Mouse (Mus musculus) heart, adult 18-20 months (tissue): ENCODE data around the gene Pygm. TPM values are rescaled to one million over a fixed set of nuclear protein-coding genes. Genes with fewer than 3 reads are reported as not detected.

Source experiments
- DNase-seq, 2 experiments: peaks; one replicate each; pipeline ENCODE4 v3.0.0; 2021 to 2022; ENCODE audit warnings: mixed read lengths in 1 of 2
- total RNA-seq, 2 experiments: library from RNA; stranded (reverse); gene quantifications; 2 replicates each; pipeline ENCODE4 v1.2.3; 2021

The Pygm gene
- total RNA-seq, 2 experiments from 2014 or later: 1,224 to 1,269 TPM

DNA sequence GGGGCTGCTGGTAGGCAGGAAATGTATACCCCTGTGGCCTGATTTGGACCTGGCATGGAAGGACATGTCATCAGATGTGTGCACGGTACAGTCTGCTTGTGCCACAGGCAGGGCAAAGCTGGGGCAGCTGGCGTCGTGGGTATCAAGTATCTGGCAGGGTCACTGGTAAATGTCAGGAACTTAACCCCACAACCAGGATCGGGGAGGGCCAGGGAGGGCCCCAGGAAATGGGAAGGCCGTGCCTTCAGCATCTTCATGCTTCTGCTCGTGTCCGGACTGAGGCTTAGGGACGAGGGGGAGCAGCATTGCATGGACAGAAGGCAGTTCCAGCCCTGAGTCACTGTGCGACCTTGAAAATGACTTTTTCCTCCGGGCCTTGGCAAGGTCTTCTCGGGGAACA, 755 bp downstream of the Pygm start:
- peak; percentile 52 to 65 for DNase-seq

DNA sequence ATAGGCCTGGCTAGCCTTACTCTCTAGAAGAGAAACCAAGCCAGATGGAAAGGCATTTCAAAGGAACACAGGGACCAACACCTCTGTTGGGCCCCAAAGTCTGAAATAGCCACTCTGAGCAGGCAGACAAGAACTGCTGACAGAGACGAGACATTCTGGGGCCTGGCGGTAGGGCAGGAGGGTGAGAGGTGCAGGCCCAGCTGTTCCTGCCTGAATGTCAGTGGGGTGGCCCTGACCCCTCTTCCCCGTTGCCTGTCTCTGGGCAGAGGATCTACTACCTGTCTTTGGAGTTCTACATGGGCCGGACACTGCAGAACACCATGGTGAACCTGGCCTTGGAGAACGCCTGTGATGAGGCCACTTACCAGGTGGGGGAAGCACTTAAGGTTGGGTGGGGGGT, 1.2 kb downstream of the Pygm start:
- no peak for DNase-seq

- no peak for DNase-seq
Observed at GRCm38 (mm10) chr19:6385821-6386220, 1.6 kb downstream of the Pygm start.

GRCm38 (mm10) chr19:6386234-6386633, 2.0 kb downstream of the Pygm start:
- no peak for DNase-seq

DNA sequence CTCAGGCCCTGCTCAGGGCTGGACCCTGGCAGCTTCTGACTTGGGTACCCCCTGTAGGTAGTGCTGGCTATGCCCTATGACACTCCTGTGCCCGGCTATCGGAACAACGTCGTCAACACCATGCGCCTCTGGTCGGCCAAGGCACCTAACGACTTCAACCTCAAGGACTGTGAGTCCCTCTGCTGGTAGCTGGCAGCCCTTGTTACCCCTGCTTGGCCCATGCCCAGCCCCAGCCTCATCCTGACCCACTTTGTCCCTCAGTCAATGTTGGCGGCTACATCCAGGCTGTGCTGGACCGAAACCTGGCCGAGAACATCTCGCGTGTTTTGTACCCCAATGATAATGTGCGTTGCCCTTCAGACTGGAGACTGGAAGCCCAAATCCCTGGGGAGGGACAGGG, 3.8 kb downstream of the Pygm start:
- DNase-seq: peak; percentile 63 to 77

DNA sequence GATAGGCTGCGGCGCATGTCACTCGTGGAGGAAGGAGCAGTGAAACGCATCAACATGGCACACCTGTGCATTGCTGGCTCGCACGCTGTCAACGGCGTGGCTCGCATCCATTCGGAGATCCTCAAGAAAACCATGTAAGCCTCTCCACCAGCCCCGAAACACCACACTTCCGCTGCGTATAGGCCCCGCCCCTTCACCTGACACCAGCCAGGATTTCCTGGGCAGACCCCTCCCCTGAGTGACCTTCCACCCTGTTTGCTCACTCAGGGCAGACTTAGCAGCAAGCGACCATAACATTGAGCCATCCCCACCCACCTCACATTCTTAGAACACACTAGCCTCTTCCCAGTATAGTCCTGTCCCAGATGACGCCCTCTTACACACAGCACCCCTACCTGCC, 5.6 kb downstream of the Pygm start:
- no peak for DNase-seq

DNA sequence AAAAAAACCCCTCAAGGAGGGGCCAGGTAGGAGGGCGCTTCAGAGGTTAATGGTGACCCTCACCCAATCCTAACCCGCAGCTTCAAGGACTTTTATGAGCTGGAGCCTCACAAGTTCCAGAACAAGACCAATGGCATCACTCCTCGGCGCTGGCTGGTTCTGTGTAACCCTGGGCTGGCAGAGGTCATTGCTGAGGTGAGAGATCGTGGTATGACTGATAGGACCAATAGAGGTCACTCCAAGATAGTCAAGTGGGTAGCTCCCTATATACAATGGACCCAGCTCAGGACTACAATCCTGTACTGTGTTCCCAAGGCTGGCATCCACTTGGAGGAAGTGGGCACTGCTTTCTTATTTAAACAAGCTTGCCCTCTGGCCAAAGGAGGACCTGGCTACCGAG, 6.1 kb downstream of the Pygm start:
- no peak for DNase-seq

- DNase-seq: no peak
Observed at GRCm38 (mm10) chr19:6392743-6393393, 8.7 kb downstream of the Pygm start.

GRCm38 (mm10) chr19:6393637-6394036, 9.4 kb downstream of the Pygm start:
- no peak for DNase-seq

GRCm38 (mm10) chr19:6396237-6396636, 12.0 kb downstream of the Pygm start:
- no peak for DNase-seq

DNA sequence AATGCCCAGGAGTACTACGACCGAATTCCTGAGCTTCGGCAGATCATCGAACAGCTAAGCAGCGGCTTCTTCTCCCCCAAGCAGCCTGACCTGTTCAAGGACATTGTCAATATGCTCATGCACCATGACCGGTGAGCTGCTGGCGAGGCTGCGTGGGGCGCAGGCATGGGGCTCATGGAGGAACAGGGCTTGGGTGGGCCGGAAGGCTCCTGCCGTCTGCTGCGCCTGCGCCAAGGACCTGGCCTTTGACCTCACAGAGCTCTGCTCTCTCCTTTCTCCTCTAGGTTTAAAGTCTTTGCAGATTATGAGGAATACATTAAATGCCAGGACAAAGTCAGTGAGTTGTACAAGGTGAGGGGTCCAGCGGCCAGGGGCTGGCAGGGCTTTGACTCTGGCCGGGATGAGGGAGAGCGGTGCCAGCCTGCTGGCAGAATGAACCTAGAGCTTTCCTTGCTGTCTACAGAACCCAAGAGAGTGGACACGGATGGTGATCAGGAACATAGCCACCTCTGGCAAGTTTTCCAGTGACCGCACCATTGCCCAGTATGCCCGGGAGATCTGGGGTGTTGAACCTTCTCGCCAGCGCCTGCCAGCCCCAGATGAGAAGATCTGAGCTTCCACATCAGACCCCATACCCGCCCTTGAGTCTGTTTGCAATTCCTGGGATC, 13.5 kb downstream of the Pygm start:
- no peak for DNase-seq

DNA sequence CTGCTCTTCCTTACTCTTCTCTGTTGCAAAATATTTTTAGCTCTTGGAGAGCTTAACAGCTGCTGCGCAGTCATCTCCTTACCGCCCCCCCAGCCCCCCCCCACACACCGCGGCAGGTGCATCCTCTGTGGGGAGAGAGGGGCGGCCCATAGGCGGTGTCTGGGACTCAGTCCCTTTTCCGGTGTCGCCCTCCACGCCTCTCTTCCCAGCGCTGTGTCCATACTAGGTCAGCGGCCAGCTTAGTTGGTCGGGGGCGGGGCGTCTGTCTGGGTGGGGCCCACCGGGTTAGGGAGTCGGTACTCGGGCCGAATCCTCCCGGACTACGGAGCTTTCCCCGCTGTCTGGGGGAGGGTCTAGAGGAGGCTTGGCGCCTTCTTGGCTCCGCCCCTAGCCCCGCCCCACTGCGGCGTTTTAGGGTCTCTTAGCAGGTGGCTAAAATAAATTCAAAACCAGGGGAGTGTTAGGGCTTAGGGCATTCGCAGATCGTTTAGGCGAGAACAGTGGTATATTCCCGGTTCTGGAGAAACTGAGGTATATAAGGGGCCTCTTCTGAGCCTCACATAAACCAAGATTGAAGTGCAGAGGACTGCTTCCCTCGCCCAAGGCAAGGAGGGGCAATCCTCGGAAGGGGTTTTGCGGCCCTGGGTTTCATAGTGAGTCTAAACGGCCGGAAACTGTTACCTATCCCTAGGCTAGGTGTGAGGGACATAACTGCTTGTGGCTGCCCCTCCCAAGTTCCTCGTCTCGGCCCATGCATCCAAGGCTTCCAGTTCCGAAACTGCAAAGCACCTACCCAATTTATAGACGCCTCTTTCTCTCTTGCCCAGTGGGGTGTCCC, 14.5 kb downstream of the Pygm start:
- DNase-seq: peak; percentile 86 to 92

GRCm38 (mm10) chr19:6399285-6400095, 15.3 kb downstream of the Pygm start, which contains the start of gene Rasgrp2:
Rasgrp2 (plus strand) TSS chr19:6399340.
- peak; percentile 81 to 93 for DNase-seq

DNA sequence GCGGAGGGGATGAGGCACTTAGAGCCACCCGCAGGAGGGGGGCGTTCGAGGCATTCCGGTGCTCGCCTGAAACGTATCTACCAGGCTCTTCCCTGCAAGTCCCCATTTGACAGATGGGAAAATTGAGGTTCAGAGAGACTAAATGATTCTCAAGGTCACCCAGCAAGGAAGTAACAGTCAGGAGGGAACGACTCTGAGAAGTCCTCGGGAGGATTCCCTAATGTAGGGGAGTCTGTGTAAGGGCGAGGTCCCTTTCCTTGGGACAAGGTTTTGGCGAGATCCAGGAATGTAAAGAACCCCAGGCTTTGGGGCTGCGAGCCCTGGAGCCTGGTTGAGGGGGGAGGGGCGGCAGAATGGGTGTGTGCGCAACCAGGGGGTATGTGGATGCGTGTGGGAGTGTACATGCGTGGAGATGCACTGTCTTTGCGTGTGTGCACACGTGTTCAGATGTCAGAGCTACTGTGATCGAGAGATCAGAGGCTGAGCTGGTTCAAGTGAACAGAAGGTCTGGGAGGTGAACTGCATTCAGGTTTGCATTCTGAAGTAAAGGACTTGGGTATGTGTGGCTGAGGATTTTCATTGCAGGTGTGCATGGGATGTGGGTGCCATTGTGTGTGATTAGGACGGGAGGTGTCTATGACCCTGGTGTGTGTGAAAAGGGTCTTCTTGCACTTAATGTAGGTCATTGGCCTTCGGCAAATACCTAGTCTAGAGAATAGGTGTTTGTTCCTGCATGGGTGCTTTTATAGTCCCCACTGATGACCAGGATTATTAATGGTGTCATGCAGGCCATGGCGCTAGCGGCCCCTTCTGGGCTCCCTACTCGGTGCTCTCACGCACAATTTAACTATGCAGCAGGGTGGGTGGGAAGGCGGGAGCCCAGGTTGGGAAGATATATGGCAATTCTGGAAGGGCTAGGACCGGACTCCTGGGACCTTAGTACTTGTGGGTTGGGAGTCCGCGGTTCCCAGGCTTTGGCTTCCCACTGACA, 16.2 kb downstream of the Pygm start:
- peak; percentile 48 to 57 for DNase-seq

DNA sequence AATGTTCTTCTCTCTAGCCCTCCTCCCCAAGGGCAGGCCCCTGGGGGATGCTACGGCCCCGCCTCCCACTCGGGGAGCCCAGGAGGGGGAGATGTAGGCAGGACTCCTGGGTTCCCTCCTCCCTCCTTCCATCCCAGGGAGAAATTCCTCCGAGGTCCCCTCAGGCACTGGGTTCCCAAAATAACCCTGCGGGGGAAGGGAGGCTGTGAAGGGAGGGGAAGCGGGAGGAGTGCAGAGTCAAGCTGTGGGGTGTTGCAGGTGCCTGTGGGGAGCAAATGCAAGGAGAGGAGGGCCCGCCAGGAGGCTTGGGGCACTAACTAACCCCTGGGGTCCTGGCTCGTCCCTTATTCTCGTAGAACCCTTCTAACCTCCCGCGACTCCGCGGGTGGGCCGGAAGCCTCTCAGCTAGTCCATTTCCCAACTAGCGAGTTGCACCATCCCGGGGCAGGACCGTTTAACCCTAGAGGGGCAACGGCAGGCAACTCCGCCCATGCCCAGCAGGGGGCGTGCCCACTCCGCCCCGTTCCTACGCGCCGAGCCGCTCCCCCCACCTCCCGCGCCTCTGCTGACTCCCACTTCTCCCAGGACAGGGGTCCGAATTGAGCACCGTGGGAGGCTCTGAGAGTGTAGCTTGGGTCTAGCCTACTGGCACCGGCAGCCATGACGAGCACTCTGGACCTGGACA, 17.1 kb downstream of the Pygm start:
- DNase-seq: peak; percentile 90

- peak; percentile 69 to 82 for DNase-seq
Observed at GRCm38 (mm10) chr19:6401951-6402350, 17.8 kb downstream of the Pygm start.

- no peak for DNase-seq
Observed at GRCm38 (mm10) chr19:6403869-6404268, 19.7 kb downstream of the Pygm start.

GRCm38 (mm10) chr19:6405433-6405832, 21.2 kb downstream of the Pygm start:
- no peak for DNase-seq

GRCm38 (mm10) chr19:6407109-6407508, 22.9 kb downstream of the Pygm start:
- DNase-seq: no peak

- DNase-seq: no peak
Observed at GRCm38 (mm10) chr19:6407816-6408510, 23.8 kb downstream of the Pygm start.
